Mouse (Mus musculus): ENCODE measurements at regions not wholly inside any gene's neighbourhood (a gene's known extent, or its start where the extent isn't known, plus 50 kb on each side); places are given as distances from the start of the nearest gene placed in this dataset.
A peak's percentile ranks its signal among the peaks of the same experiment; 100 is the strongest.

DNA sequence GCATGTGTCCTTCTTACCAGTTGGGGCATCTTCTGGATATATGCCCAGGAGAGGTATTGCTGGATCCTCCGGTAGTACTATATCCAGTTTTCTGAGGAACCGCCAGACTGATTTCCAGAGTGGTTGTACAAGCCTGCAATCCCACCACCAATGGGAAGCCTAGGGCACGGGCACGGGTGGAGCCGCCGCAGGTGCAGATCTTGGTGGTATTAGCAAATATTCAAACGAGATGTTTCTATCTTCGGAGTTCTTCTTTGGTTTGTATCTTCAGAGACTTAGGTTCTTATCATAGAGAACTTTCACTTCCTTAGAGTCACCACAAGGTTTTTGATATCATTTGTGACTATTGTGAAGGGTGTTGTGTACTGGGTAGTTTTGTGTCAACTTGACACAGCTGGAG, 103.1 kb downstream of the Btbd35f12 start:
- DNase-seq (ENCODE audit: low spot score) = peak; percentile 22

Data from retina, embryonic 14.5 days (tissue).